In the genomic region with DNA sequence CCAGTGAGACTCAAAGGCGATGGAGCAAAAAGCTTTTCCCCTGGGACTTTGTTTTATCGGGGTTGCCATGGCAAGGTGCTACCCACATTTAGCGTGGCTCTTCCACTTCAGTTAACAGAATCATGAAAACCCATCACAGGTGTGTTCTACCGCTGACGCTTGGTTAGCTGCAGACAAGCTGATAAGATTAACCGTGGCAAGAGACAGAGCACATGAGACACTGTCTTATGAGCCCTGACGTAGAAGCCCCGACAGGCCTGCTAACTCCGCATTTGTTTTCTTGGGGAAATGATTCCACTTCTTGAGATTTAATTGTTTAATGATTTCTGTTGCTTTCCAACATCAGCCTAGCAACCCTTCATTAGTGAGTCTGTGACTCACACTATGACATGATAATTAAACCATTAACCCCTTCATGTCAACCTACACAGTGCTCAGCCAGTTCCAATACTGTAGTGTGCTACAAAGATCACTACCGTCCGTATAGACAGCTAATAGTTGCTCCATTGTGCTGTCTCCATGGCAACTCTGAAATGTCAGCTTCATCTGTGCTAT, we compare ENCODE assay signal across 1 mouse cellular context.
TF ChIP-seq lines count a peak whose summit lies in the region.

No protein-coding gene starts in this region.

TF ChIP-seq in MEL, 35 proteins besides CTCF, POLR2A, EP300 and RAD21 (continued from another document):
- TF ChIP-seq USF2 (IDR thresholded peaks at IDR 0.05; ENCODE audit: borderline replicate concordance in 1 of 2, insufficient read depth in 1 of 2, low read depth in 1 of 2, low read length in 2 of 2) (no peak), TAL1 (IDR thresholded peaks at IDR 0.05; ENCODE audit: low read length) (no peak), GABPA (IDR thresholded peaks at IDR 0.05; ENCODE audit: low read depth, low read length) (no peak), MXI1 (IDR thresholded peaks at IDR 0.05; ENCODE audit: low read depth, low read length) (no peak), POLR2AphosphoS5 (IDR thresholded peaks at IDR 0.05; ENCODE audit: borderline replicate concordance, low read depth, low read length) (no peak)
